ENCODE assay signal across 23 mouse cellular contexts in the genomic region with DNA sequence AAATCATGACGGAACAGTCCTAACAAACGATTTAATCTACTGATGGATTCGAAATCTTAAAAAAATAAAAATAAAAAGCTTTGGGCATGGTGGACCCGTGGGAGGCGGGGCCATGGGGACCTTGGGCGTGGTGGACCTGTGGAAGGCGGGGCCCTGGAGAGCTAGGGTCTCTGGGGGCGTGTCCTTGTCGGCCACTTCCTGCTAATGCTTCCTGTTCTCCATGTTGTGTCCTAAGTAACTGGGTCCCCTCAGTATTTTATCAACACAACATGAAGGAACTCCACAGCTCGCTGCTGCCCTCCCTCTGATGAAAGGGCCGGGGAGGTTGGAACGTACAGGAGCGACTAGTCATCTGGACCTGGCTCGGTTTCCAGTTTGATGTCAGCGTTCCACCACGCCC.
DNase-seq lines count a peak whose midpoint lies in the region; ATAC-seq and TF ChIP-seq lines count a peak whose summit lies in the region.
"Had no signal": no experiment of that assay in that cellular context is flagged by ENCODE, and none has a peak within 500 bp of the region (broad histone marks: within the 10 kb centered on the region; RNA-seq: fewer than 3 reads in every experiment).

No protein-coding gene starts in this region.

- no peaks in the 10 kb centered on the region for H3K36me3 ChIP-seq in embryonic facial prominence, embryonic 14.5 days (ENCODE audit: control insufficient read depth, insufficient read depth, low read length)
- no peaks in the 10 kb centered on the region for H3K36me3 ChIP-seq in embryonic facial prominence, embryonic 10.5 days (replicated peaks)
- H3K36me3 ChIP-seq in lung, embryonic 15.5 days = no peaks in the 10 kb centered on the region
- no peaks in the 10 kb centered on the region for H3K36me3 ChIP-seq in lung, postnatal 0 days (ENCODE audit: insufficient read depth, low read length)
- H3K36me3 ChIP-seq: forebrain, embryonic 12.5 days; G1E; heart, embryonic 15.5 days had no signal

- H3K9me3 ChIP-seq in embryonic facial prominence, embryonic 14.5 days (ENCODE audit: control insufficient read depth, low read length) = no peaks in the 10 kb centered on the region
- no peaks in the 10 kb centered on the region for H3K9me3 ChIP-seq in embryonic facial prominence, embryonic 10.5 days
- no peaks in the 10 kb centered on the region for H3K9me3 ChIP-seq in lung, embryonic 15.5 days
- H3K9me3 ChIP-seq in lung, postnatal 0 days (ENCODE audit: low read length) = no peaks in the 10 kb centered on the region
- H3K9me3 ChIP-seq: forebrain, embryonic 12.5 days; heart, embryonic 15.5 days had no signal

- no peak for TF ChIP-seq CTCF in lung, postnatal 0 days (IDR thresholded peaks at IDR 0.05)
- TF ChIP-seq CTCF in cerebellum, adult 2 months (IDR thresholded peaks at IDR 0.05; ENCODE audit: borderline replicate concordance, insufficient read depth, low read depth, low read length) = no peak

- WGBS in embryonic facial prominence, embryonic 14.5 days = 88% methylated on average over 16 of the region's 16 CpGs
- WGBS in embryonic facial prominence, embryonic 10.5 days = 92% methylated on average over 16 of the region's 16 CpGs
- WGBS in lung, embryonic 15.5 days = 88% methylated on average over 16 of the region's 16 CpGs
- WGBS in lung, postnatal 0 days = 93% methylated on average over 16 of the region's 16 CpGs
- 93% methylated on average over 16 of the region's 16 CpGs for WGBS in cerebellum, adult 2 months

- no peaks in the 10 kb centered on the region for H3K27me3 ChIP-seq in embryonic facial prominence, embryonic 14.5 days (replicated peaks; ENCODE audit: control insufficient read depth, insufficient read depth, low read length)
- H3K27me3 ChIP-seq in embryonic facial prominence, embryonic 10.5 days (replicated peaks; ENCODE audit: low read depth, poor library complexity, severe bottlenecking) = no peaks in the 10 kb centered on the region
- no peaks in the 10 kb centered on the region for H3K27me3 ChIP-seq in lung, embryonic 15.5 days
- H3K27me3 ChIP-seq in lung, postnatal 0 days (replicated peaks; ENCODE audit: insufficient read depth, low read length) = no peaks in the 10 kb centered on the region
- no peaks in the 10 kb centered on the region; the same call in 1 of the 2 replicates for H3K27me3 ChIP-seq in cerebellum, adult 2 months (ENCODE audit: control insufficient read depth, insufficient read depth, low read length)
- H3K27me3 ChIP-seq: CH12.LX; forebrain, embryonic 12.5 days; heart, embryonic 15.5 days had no signal

- TF ChIP-seq EP300 in lung, postnatal 0 days (IDR thresholded peaks at IDR 0.05) = no peak

- ATAC-seq in embryonic facial prominence, embryonic 14.5 days (ENCODE audit: low read depth) = peak; percentile 31
- 0 out of 2 replicates have a peak, but pooled peaks have one; percentile 29 for ATAC-seq in lung, embryonic 15.5 days (ENCODE audit: borderline replicate concordance, extremely low read depth, low FRiP score, low TSS enrichment)
- ATAC-seq in lung, postnatal 0 days = no peak
- ATAC-seq: activated CD4-positive, CD25-positive, alpha-beta regulatory T cell, adult 4 months; forebrain, embryonic 16.5 days; hindbrain, embryonic 16.5 days; inflammation-experienced regulatory T-cells, adult 6 months had no signal

- no peaks in the 10 kb centered on the region for H3K4me1 ChIP-seq in embryonic facial prominence, embryonic 14.5 days (ENCODE audit: control insufficient read depth, insufficient read depth, low read length)
- H3K4me1 ChIP-seq in embryonic facial prominence, embryonic 10.5 days = peaks cover 6% of the 10 kb centered on the region; the same call in 1 of the 2 replicates
- H3K4me1 ChIP-seq in lung, embryonic 15.5 days = peaks cover 4% of the 10 kb centered on the region
- no peaks in the 10 kb centered on the region for H3K4me1 ChIP-seq in lung, postnatal 0 days (ENCODE audit: insufficient read depth, low read depth, low read length)
- H3K4me1 ChIP-seq in cerebellum, adult 2 months (ENCODE audit: control insufficient read depth, insufficient read depth, low read length) = no peaks in the 10 kb centered on the region
- H3K4me1 ChIP-seq: heart, embryonic 15.5 days had no signal

- DNase-seq in embryonic facial prominence, embryonic 14.5 days (ENCODE audit: low spot score) = no peak
- no peak for DNase-seq in embryonic facial prominence, embryonic 10.5 days (ENCODE audit: low spot score)
- no peak for DNase-seq in lung, postnatal 0 days (ENCODE audit: low spot score)
- DNase-seq in ZHBTc4 (ENCODE audit: low read depth, low spot score) = peak; percentile 18
- DNase-seq in testis, postnatal 14 days (ENCODE audit: low spot score) = peak; percentile 42
- no peak for DNase-seq in cerebellum, postnatal 36 days
- no peak for DNase-seq in cerebellum, adult 2 months
- DNase-seq: adrenal gland, postnatal 14 days; cerebellum, adult 11-12 months; cerebellum, adult 9-11 months; gastrocnemius, postnatal 10 days; heart, adult 2 months; heart, postnatal 14 days had no signal

- 0 out of 2 replicates have a peak overlapping the region, but pooled peaks have one; percentile 10 for H3K27ac ChIP-seq in embryonic facial prominence, embryonic 14.5 days (replicated peaks; ENCODE audit: low read depth, low read length)
- H3K27ac ChIP-seq in embryonic facial prominence, embryonic 10.5 days (replicated peaks) = no peak overlapping the region
- no peak overlapping the region for H3K27ac ChIP-seq in lung, embryonic 15.5 days
- no peak overlapping the region for H3K27ac ChIP-seq in lung, postnatal 0 days (ENCODE audit: low read length)
- no peak overlapping the region for H3K27ac ChIP-seq in cerebellum, adult 2 months (ENCODE audit: insufficient read depth, low read length)
- H3K27ac ChIP-seq: forebrain, embryonic 12.5 days; heart, adult 2 months; heart, embryonic 15.5 days had no signal

- TF ChIP-seq POLR2A in cerebellum, adult 2 months (IDR thresholded peaks at IDR 0.05; ENCODE audit: borderline replicate concordance, insufficient read depth, low read length) = no peak

- no peak overlapping the region for H3K4me3 ChIP-seq in embryonic facial prominence, embryonic 14.5 days (ENCODE audit: low read depth, low read length)
- no peak overlapping the region for H3K4me3 ChIP-seq in embryonic facial prominence, embryonic 10.5 days
- no peak overlapping the region for H3K4me3 ChIP-seq in lung, embryonic 15.5 days
- H3K4me3 ChIP-seq in lung, postnatal 0 days (ENCODE audit: low read depth, low read length) = no peak overlapping the region
- no peak overlapping the region for H3K4me3 ChIP-seq in cerebellum, adult 2 months (replicated peaks; ENCODE audit: insufficient read depth, low read depth, low read length)
- H3K4me3 ChIP-seq: forebrain, embryonic 12.5 days; heart, adult 2 months; heart, embryonic 15.5 days had no signal

- no peak overlapping the region for H3K9ac ChIP-seq in embryonic facial prominence, embryonic 14.5 days (ENCODE audit: low read depth, low read length)
- H3K9ac ChIP-seq in lung, embryonic 15.5 days = no peak overlapping the region
- H3K9ac ChIP-seq in lung, postnatal 0 days (replicated peaks; ENCODE audit: low read depth) = no peak overlapping the region
- H3K9ac ChIP-seq: forebrain, embryonic 12.5 days; heart, embryonic 15.5 days had no signal

- H3K4me2 ChIP-seq in embryonic facial prominence, embryonic 14.5 days (ENCODE audit: low read depth, low read length) = no peak overlapping the region
- no peak overlapping the region for H3K4me2 ChIP-seq in lung, embryonic 15.5 days
- no peak overlapping the region for H3K4me2 ChIP-seq in lung, postnatal 0 days (replicated peaks; ENCODE audit: low read depth, low read length)
- H3K4me2 ChIP-seq: forebrain, embryonic 12.5 days; heart, embryonic 11.5 days; heart, embryonic 15.5 days had no signal

Comparison
In these comparisons a context has a peak if more than half of its experiments do, and no peak if none do; other contexts are left out.
1. DNase-seq: peak in ZHBTc4 (single experiment) and testis, postnatal 14 days (single experiment); none in embryonic facial prominence, embryonic 14.5 days (single experiment), embryonic facial prominence, embryonic 10.5 days (single experiment), lung, postnatal 0 days (single experiment), cerebellum, postnatal 36 days (0 of 2) and cerebellum, adult 2 months (0 of 2).